10 mouse cellular contexts compared by ENCODE assay signal in genomic region chr3:84647616-84648015, GRCm38 (mm10). TPM values are rescaled to one million over a fixed set of nuclear protein-coding genes. Genes with fewer than 3 reads are reported as not detected.
DNase-seq lines count a peak whose midpoint lies in the region; ATAC-seq and TF ChIP-seq lines count a peak whose summit lies in the region.
"Had no signal": no experiment of that assay in that cellular context is flagged by ENCODE, and none has a peak within 500 bp of the region (broad histone marks: within the 10 kb centered on the region; RNA-seq: fewer than 3 reads in every experiment).

No protein-coding gene starts in this region.

- H3K4me3 ChIP-seq in gastrocnemius, adult 2 months: no peak overlapping the region
- no peak overlapping the region for H3K4me3 ChIP-seq in midbrain, embryonic 13.5 days (replicated peaks)
- no peak overlapping the region for H3K4me3 ChIP-seq in midbrain, embryonic 16.5 days (ENCODE audit: low read depth, low read length)
- H3K4me3 ChIP-seq in forebrain, embryonic 11.5 days (ENCODE audit: low read depth, low read length): no peak overlapping the region

- H3K36me3 ChIP-seq in midbrain, embryonic 13.5 days: no peaks in the 10 kb centered on the region
- no peaks in the 10 kb centered on the region for H3K36me3 ChIP-seq in midbrain, embryonic 16.5 days (ENCODE audit: control insufficient read depth, insufficient read depth, low read length)
- H3K36me3 ChIP-seq in forebrain, embryonic 11.5 days (ENCODE audit: control insufficient read depth, insufficient read depth, low read length): no peaks in the 10 kb centered on the region

- peaks cover 6% of the 10 kb centered on the region for H3K4me1 ChIP-seq in midbrain, embryonic 13.5 days (replicated peaks)
- no peaks in the 10 kb centered on the region for H3K4me1 ChIP-seq in midbrain, embryonic 16.5 days (ENCODE audit: control insufficient read depth, insufficient read depth, low read length)
- H3K4me1 ChIP-seq in forebrain, embryonic 11.5 days (replicated peaks; ENCODE audit: control insufficient read depth, insufficient read depth, low read length): 0 out of 2 replicates have a peak, but pooled peaks cover 2% of the 10 kb centered on the region

- no peaks in the 10 kb centered on the region for H3K9me3 ChIP-seq in midbrain, embryonic 13.5 days
- no peaks in the 10 kb centered on the region for H3K9me3 ChIP-seq in midbrain, embryonic 16.5 days (replicated peaks; ENCODE audit: control insufficient read depth, low read length, poor library complexity, severe bottlenecking)
- no peaks in the 10 kb centered on the region for H3K9me3 ChIP-seq in forebrain, embryonic 11.5 days (ENCODE audit: control insufficient read depth, low read length)

- intact Hi-C loops in gastrocnemius, adult 2 months (cut with DNase I): no loop called here

- no peak overlapping the region for H3K9ac ChIP-seq in midbrain, embryonic 13.5 days (replicated peaks)
- H3K9ac ChIP-seq in midbrain, embryonic 16.5 days (ENCODE audit: low read depth, low read length): no peak overlapping the region
- H3K9ac ChIP-seq in forebrain, embryonic 11.5 days (ENCODE audit: low read length): no peak overlapping the region

- no peak for DNase-seq in gastrocnemius, adult 2 months
- DNase-seq in gastrocnemius, postnatal 10 days: no peak
- DNase-seq in forebrain, embryonic 11.5 days (ENCODE audit: low spot score): no peak
- DNase-seq in telencephalon, adult 2 months (ENCODE audit: low read depth, low spot score): peak; percentile 26
- DNase-seq in right cerebral cortex, adult 2 months (ENCODE audit: low spot score in 2 of 2): no peak
- no peak for DNase-seq in kidney, adult 9 months
- DNase-seq: kidney, adult 18-20 months had no signal

- H3K27me3 ChIP-seq in midbrain, embryonic 13.5 days: no peaks in the 10 kb centered on the region
- no peaks in the 10 kb centered on the region for H3K27me3 ChIP-seq in midbrain, embryonic 16.5 days (ENCODE audit: control insufficient read depth, insufficient read depth, low read depth, low read length)
- H3K27me3 ChIP-seq in forebrain, embryonic 11.5 days (ENCODE audit: control insufficient read depth, insufficient read depth, low read length): no peaks in the 10 kb centered on the region

- no peak for TF ChIP-seq CTCF in gastrocnemius, adult 2 months (IDR thresholded peaks at IDR 0.05)

- peak; percentile 45 for ATAC-seq in midbrain, embryonic 13.5 days
- no peak for ATAC-seq in midbrain, embryonic 16.5 days
- ATAC-seq in forebrain, embryonic 11.5 days (replicated peaks; ENCODE audit: low FRiP score): peak; percentile 15; the same call in 1 of the 2 replicates

- H3K4me2 ChIP-seq in midbrain, embryonic 13.5 days (replicated peaks): no peak overlapping the region
- H3K4me2 ChIP-seq in midbrain, embryonic 16.5 days (ENCODE audit: low read length): no peak overlapping the region
- H3K4me2 ChIP-seq in forebrain, embryonic 11.5 days (ENCODE audit: low read depth, low read length, severe bottlenecking): no peak overlapping the region

- 32% methylated on average over 4 of the region's 4 CpGs for WGBS in midbrain, embryonic 13.5 days
- WGBS in midbrain, embryonic 16.5 days: 38% methylated on average over 4 of the region's 4 CpGs
- WGBS in forebrain, embryonic 11.5 days: 29% methylated on average over 4 of the region's 4 CpGs

- 0 out of 2 replicates have a peak overlapping the region, but pooled peaks have one; percentile 8 for H3K27ac ChIP-seq in gastrocnemius, adult 2 months
- H3K27ac ChIP-seq in midbrain, embryonic 13.5 days: no peak overlapping the region
- no peak overlapping the region for H3K27ac ChIP-seq in midbrain, embryonic 16.5 days (ENCODE audit: low read length)
- H3K27ac ChIP-seq in forebrain, embryonic 11.5 days (ENCODE audit: low read depth, low read length): no peak overlapping the region

RNA-seq across cellular contexts. Expression of gene Tmem154, which starts 18.4 kb away (rescaled TPM):
- under 1 TPM; 0.73 to 0.74 TPM for total RNA-seq in gastrocnemius, adult 2 months (2021)
- total RNA-seq in gastrocnemius, postnatal 10 days (2021): 1 to 10 TPM; 2.1 to 3.1 TPM
- polyA plus RNA-seq in midbrain, embryonic 13.5 days (2015; fragmentation: Nextera tagmentation; extraction: Ambion mirVana): 0.73 and 1.1 TPM in 2 replicates
- polyA plus RNA-seq in midbrain, embryonic 16.5 days (2015; fragmentation: Nextera tagmentation; extraction: Ambion mirVana): 0.87 and 1.3 TPM in 2 replicates
- polyA plus RNA-seq in forebrain, embryonic 11.5 days (2014; fragmentation: Nextera tagmentation; extraction: Ambion mirVana): 0.15 and 0.41 TPM in 2 replicates

RNA-seq across cellular contexts. Expression of gene Tigd4, which starts 54.2 kb away (rescaled TPM):
- total RNA-seq in gastrocnemius, adult 2 months (2021): 10 to 100 TPM in 1 of 2 experiments, 1 to 10 TPM in 1; 6.0 to 18.3 TPM
- total RNA-seq in gastrocnemius, postnatal 10 days (2021): 10 to 100 TPM; 13.7 to 15.3 TPM
- polyA plus RNA-seq in midbrain, embryonic 13.5 days (2015; fragmentation: Nextera tagmentation; extraction: Ambion mirVana): not detected in 2 replicates
- polyA plus RNA-seq in midbrain, embryonic 16.5 days (2015; fragmentation: Nextera tagmentation; extraction: Ambion mirVana): not detected in 2 replicates
- polyA plus RNA-seq in forebrain, embryonic 11.5 days (2014; fragmentation: Nextera tagmentation; extraction: Ambion mirVana): not detected in 2 replicates
- total RNA-seq: common myeloid progenitor, adult 5-6 weeks had no signal
